Mouse (Mus musculus) C2C12 (cell line): ENCODE measurements around the gene Fanci.

Source experiments
- CTCF ChIP-seq: IDR thresholded peaks from one replicate; pipeline ENCODE4 v1.5.1; 2011; ENCODE audit not compliant: control insufficient read depth, insufficient read depth, insufficient read length
- MYOG ChIP-seq: IDR thresholded peaks from one replicate; pipeline ENCODE4 v1.6.1; 2011; ENCODE audit not compliant: control insufficient read depth, insufficient read length; ENCODE audit errors: extremely low read depth

DNA sequence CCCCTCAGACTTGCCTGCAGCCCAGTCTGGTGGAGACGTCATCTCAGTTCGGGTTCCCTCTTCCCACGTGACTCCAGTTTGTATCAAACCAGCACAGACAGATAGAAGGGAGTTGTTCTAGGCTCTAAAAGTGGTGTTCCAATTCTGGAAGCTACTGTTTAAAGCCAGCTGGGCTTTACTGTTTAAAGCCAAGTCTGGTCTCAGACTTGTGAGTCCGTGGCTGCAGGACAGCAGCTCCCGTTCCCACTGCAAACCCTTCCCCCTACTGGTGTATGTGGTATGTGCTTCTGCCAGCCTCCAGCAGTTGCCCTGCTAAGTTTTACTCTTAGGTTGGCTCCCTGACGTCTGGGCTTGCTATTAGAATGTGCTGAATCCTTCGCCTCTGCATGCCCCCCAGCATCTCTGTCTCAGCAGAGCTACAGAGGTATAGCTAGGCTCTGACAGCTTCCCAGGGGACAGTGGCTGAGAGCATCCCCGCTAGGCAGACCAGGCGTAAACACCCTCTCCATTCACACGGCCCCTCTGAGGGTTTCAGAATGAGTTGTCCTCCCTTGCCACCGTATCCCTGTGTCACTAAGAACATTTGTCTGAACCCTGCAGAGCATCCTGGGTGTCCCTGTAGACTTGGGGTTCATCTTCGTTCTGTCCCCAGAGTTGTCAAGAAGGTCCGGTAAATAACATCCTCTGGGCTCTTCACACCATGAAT is 44.5 kb upstream of the Fanci start:
- no peak for TF ChIP-seq CTCF
- no peak for TF ChIP-seq MYOG
